Mouse (Mus musculus) lung, postnatal 14 days (tissue): Measurements from ENCODE around the gene Gm19935.

ENCODE experiments used
- DNase-seq: peaks from one replicate; pipeline ENCODE4 v3.0.0; 2021

Gm19935 gene

GRCm38 (mm10) chr8:90828987-90829740, 12.0 kb upstream of the Gm19935 start:
- DNase-seq = no peak

GRCm38 (mm10) chr8:90828181-90828986, 11.2 kb upstream of the Gm19935 start, which contains the start of gene Chd9:
Gene Chd9, plus strand, starts transcription at chr8:90828352.
- peak; percentile 98 for DNase-seq

- DNase-seq = no peak
Measured at GRCm38 (mm10) chr8:90825459-90825871, 8.3 kb upstream of the Gm19935 start.

- no peak for DNase-seq
Measured at GRCm38 (mm10) chr8:90822443-90822842, 5.2 kb upstream of the Gm19935 start.

GRCm38 (mm10) chr8:90820321-90820696, 3.1 kb upstream of the Gm19935 start:
- DNase-seq = no peak

- no peak for DNase-seq
Measured at GRCm38 (mm10) chr8:90819561-90820320, 2.5 kb upstream of the Gm19935 start.

GRCm38 (mm10) chr8:90816061-90816882, 921 bp downstream of the Gm19935 start:
- DNase-seq = no peak

- no peak for DNase-seq
Measured at GRCm38 (mm10) chr8:90813602-90814320, 3.4 kb downstream of the Gm19935 start.

GRCm38 (mm10) chr8:90799473-90799872, 17.7 kb downstream of the Gm19935 start:
- DNase-seq = no peak

GRCm38 (mm10) chr8:90794990-90795861, 22.0 kb downstream of the Gm19935 start:
- DNase-seq = peak; percentile 84

GRCm38 (mm10) chr8:90793710-90794109, 23.5 kb downstream of the Gm19935 start:
- DNase-seq = peak; percentile 86

GRCm38 (mm10) chr8:90791616-90792015, 25.6 kb downstream of the Gm19935 start:
- no peak for DNase-seq

- DNase-seq = no peak
Measured at GRCm38 (mm10) chr8:90769791-90770190, 47.4 kb downstream of the Gm19935 start.
